Mouse (Mus musculus): ENCODE data around the gene Arhgap23. TPM values are rescaled to one million over a fixed set of nuclear protein-coding genes. Genes with fewer than 3 reads are reported as not detected.

The Arhgap23 gene
- polyA plus RNA-seq (2012; rRNA removed) = 5.7 and 6.4 TPM in 2 replicates

DNA sequence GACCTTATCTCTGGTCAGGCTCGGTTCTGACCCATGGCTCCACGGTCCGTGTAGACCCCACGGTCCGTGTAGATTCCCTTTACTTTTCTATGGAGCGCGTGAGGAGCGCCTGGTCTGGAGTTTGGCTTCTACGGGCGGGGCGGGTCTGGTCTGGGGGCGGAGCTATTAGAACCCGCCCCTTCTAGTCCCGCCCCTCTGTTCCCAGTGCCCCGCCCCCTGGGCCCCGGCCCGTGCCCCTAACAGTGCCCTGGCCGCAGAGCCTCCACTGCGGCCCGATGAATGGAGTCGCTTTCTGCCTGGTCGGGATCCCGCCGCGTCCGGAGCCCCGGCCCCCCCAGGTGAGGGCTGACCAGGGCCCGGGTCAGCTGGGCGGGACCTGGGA is at the start of gene Arhgap23:
TSS of gene Arhgap23 (plus strand) at position 204 of the 382 bp plus-strand sequence.
- 1% methylated on average over 29 of the region's 29 CpGs for WGBS
- DNase-seq (ENCODE audit: low read depth, low spot score) = no peak

- WGBS = 64% methylated on average over 1 of the region's 1 CpGs
- no peak for DNase-seq (ENCODE audit: low read depth, low spot score)
These were observed 49.8 kb upstream of the Arhgap23 start for GRCm38 (mm10) chr11:97365556-97365955.

DNA sequence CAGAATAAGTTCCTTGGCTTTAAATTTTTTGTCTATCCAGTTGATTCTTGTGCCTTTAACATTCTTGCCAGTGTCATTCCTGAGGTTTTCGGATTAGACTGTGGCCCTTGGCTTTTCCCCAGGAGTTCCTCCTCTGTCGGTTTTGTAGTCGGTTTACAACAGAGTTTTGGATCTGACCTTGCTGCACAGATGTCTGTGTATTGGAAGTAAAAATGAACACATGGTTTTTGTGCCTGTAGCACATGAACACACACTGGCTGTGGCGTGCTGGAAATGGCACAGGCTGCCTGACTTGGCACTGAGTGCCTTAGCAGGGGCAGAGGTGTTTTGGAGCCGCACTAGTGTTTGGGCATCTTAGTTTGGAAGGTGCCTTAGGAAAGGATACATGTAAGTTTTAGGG is 46.8 kb upstream of the Arhgap23 start:
- no peak for DNase-seq (ENCODE audit: low read depth, low spot score)
- 74% methylated on average over 5 of the region's 5 CpGs for WGBS

DNA sequence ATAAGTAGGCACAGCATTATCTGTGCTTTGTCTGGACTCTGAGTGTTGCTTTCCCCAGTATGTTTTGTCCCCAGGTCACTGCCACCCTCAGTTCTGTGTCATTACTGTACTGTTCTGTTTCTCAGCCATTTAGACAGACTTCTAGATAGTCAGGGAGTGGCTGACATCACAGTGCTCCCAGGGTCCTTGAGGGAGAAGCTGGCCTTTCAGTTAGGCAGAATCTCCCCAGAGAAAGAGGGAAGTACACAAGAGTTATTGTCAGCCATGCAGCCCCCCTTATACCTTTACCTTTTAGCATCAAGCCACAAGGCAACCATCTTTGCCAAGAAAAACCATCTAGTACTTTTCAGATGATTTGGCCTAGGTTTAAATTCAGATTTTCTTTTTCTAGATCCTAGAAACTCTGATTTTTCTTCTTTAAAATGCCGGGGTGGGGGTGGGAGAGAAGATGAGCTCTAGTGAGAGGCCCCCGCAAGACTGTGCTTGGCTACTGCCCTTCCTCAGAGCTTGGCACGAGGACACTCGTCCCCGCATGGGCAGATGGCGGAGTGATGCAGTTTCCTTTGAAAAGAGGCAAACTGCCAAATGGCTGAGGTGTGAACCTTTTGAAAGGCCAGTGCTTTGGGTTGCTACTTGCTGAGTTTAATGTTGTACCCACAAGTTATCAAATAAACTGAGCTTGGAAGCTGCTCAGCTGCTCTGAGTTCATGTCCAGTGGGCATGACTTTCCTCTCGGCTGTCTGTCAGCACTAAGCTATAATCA is 44.8 kb upstream of the Arhgap23 start:
- no peak for DNase-seq (ENCODE audit: low read depth, low spot score)
- 76% methylated on average over 7 of the region's 7 CpGs for WGBS

DNA sequence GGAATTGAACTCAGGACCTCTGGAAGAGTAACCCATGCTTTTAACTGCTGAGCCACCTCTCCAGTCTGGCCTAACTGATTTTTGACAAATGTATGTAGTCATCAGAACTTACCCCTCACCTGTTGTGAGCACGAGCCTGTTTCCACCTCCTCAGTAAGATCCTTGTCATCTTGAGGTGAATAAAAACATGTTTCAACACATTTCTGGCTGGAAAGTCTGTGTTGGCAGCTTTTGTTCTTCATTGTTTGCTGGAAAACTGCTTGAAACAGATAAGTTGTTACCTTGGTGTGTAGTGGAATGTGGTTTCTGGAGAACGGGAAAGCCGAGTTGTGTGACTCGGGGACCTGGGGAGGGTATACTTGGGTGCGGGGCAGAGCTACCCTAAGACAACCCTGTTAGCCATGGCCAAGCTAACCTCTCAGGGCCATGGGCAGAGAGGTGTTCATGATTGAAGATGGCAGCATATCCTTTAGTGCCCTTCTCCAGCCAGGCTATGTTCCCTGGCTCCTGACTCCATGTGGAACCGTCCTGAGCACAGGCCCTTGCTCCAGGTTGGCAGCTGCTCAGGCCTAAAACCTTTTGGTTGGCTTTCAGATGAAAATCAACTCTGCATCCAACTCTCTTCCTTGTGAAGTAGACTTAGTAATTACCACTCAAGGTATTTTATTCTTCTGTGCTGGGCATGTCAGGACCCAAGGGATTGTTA is 43.0 kb upstream of the Arhgap23 start:
- DNase-seq (ENCODE audit: low read depth, low spot score) = no peak

DNA sequence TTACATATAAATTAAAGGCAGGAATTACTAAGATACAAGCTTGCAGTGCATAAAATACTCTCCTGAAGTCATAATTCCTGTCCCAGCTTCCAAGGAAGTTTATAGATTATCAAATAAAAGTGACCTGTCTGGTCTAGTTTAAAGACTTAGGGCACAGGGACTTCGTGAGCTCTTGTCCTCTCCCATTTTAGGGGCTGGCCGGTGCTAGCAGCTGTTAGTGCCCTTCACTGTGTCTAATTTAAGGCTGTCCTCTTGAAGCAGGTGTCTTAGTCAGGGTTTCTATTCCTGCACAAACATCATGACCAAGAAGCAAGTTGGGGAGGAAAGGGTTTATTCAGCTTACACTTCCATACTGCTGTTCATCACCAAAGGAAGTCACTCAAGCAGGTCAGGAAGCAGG is 41.9 kb upstream of the Arhgap23 start:
- 71% methylated on average over 2 of the region's 2 CpGs for WGBS
- DNase-seq (ENCODE audit: low read depth, low spot score) = no peak

More for the DNA sequence above, 43.0 kb upstream of the Arhgap23 start:
- WGBS = 87% methylated on average over 6 of the region's 6 CpGs

- DNase-seq (ENCODE audit: low read depth, low spot score) = no peak
- WGBS = 38% methylated on average over 3 of the region's 3 CpGs
These were observed 35.3 kb upstream of the Arhgap23 start for GRCm38 (mm10) chr11:97380036-97380435.

DNA sequence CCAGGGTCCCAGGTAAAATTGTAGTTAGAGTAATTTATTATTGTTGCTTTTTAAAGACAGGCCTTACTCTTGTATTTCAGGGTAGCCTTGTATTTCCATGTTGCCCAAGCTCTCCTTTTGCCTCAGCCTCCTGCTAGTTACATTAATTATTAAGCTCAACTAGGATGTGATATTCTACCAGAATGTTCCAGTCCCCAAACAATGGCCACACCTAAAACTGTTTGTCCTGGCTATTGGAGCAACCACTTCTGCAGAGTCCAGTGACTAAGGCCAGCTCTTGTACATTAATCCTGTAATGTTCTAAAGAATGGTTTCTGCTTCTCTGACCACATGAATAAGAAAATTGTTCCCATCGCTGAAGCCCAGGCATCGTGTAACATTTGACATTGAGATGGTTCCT is 32.3 kb upstream of the Arhgap23 start:
- WGBS = 92% methylated on average over 2 of the region's 2 CpGs
- no peak for DNase-seq (ENCODE audit: low read depth, low spot score)

- 26% methylated on average over 2 of the region's 2 CpGs for WGBS
- DNase-seq (ENCODE audit: low read depth, low spot score) = no peak
These were observed 31.6 kb upstream of the Arhgap23 start for GRCm38 (mm10) chr11:97383764-97384163.

DNA sequence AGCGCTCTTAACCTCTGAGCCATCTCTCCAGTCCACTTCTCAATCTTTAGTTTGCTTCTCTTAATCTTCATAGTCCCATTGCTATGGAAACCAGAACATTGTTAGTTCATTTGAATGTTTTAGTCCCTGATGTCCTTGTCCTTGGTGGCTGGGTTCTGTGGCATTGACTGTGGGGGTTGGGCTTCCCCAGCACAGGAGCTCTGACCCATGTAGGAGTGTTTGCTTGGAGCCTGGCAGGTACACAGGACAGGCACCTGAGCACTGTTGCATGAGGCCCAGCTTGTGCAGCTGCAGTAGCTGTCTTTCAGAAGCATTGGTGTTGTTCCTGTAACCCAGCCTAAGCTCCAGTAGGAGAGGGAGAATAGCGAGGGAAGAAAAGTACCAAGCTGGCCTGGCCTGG is 27.5 kb upstream of the Arhgap23 start:
- 95% methylated on average over 2 of the region's 2 CpGs for WGBS
- DNase-seq (ENCODE audit: low read depth, low spot score) = no peak

- whole genome bisulfite sequencing = 87% methylated on average over 8 of the region's 8 CpGs
- DNase-seq (ENCODE audit: low read depth, low spot score) = no peak
These were observed 26.2 kb upstream of the Arhgap23 start for GRCm38 (mm10) chr11:97389127-97389526.

DNA sequence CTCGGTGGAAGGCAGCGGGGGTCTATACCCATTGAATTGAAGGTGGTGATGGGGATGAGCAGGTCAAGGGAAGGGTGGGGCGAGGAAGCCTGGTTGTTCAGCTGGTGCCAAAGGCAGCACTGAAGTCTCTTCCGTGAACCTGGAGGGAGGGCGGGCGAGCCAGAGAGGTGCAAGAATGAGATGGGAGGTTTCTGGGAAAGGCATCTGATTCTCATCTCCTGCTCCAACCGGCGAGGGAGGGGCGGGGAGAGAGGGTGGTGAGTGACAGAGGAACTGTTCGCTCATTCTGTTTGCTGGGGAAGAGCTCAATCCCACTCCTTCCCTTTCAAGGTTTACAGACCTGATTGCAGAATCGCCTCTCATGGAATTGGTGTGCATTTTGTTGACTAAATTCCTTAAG is 21.7 kb upstream of the Arhgap23 start:
- DNase-seq (ENCODE audit: low read depth, low spot score) = no peak
- 74% methylated on average over 11 of the region's 11 CpGs for WGBS

- DNase-seq (ENCODE audit: low read depth, low spot score) = no peak
- 79% methylated on average over 11 of the region's 11 CpGs for WGBS
These were observed 21.2 kb upstream of the Arhgap23 start for GRCm38 (mm10) chr11:97394146-97394545.

GRCm38 (mm10) chr11:97398506-97398905 is 16.8 kb upstream of the Arhgap23 start:
- WGBS = 71% methylated on average over 2 of the region's 2 CpGs

DNA sequence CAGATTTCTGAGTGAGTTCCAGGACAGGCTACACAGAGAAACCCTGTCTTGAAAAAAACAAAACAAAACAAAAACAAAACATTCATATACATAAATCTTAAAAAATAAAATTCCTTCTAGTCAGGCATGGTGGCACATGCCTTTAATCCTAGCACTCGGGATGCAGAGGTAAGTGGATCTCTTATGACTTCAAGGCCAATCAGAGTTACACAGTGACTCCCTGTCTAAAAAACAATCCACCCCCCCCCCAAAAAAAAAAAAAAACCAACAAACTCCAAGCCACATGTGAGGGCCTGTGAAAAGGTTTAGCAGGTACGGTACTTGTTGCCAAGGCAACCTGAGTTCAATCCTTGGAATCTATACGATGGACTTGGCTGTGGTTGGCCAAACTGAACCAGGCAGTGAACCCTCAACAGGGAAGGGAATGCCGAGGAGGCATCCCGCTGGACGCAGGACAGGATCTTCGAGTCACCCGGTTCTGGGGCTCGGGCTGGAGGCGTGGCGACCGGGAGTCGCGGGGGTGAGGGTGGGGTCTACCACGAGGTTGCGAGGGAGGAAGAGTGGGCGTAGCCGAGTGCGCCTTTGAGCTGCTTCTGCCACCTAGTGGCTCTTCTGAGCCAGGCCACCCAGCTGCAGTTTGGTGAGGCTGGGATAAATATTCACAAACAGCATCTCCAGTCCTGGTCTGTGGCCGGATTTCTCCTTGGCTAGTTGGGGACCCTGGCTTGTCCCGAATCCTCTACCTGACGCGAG is 15.2 kb upstream of the Arhgap23 start:
- WGBS = 3% methylated on average over 23 of the region's 23 CpGs
- peak; percentile 24 for DNase-seq (ENCODE audit: low read depth, low spot score)

More at GRCm38 (mm10) chr11:97398506-97398905, 16.8 kb upstream of the Arhgap23 start:
- DNase-seq (ENCODE audit: low read depth, low spot score) = no peak

- WGBS = 20% methylated on average over 6 of the region's 6 CpGs
- no peak for DNase-seq (ENCODE audit: low read depth, low spot score)
These were observed 14.3 kb upstream of the Arhgap23 start for GRCm38 (mm10) chr11:97401082-97401481.

GRCm38 (mm10) chr11:97401686-97402435 is 13.5 kb upstream of the Arhgap23 start:
- 69% methylated on average over 3 of the region's 3 CpGs for WGBS
- no peak for DNase-seq (ENCODE audit: low read depth, low spot score)

GRCm38 (mm10) chr11:97402746-97403145 is 12.6 kb upstream of the Arhgap23 start:
- WGBS = 39% methylated on average over 2 of the region's 2 CpGs
- DNase-seq (ENCODE audit: low read depth, low spot score) = no peak

GRCm38 (mm10) chr11:97403614-97404183 is 11.6 kb upstream of the Arhgap23 start:
- WGBS = 38% methylated on average over 8 of the region's 8 CpGs
- no peak for DNase-seq (ENCODE audit: low read depth, low spot score)
